Mouse (Mus musculus) colon, adult 2 months (tissue): Measurements from ENCODE around the gene Gstp1. TPM values are rescaled to one million over a fixed set of nuclear protein-coding genes. Genes with fewer than 3 reads are reported as not detected.

Source experiments
- polyA plus RNA-seq: library from polyadenylated mRNA; depleted of rRNA; stranded (reverse); fragments of >200 nt; gene quantifications from 2 replicates; pipeline ENCODE4 v1.2.3, GENCODE M21; 2012; rRNA removed

The Gstp1 gene
- 871 and 970 TPM in 2 replicates for polyA plus RNA-seq

DNA sequence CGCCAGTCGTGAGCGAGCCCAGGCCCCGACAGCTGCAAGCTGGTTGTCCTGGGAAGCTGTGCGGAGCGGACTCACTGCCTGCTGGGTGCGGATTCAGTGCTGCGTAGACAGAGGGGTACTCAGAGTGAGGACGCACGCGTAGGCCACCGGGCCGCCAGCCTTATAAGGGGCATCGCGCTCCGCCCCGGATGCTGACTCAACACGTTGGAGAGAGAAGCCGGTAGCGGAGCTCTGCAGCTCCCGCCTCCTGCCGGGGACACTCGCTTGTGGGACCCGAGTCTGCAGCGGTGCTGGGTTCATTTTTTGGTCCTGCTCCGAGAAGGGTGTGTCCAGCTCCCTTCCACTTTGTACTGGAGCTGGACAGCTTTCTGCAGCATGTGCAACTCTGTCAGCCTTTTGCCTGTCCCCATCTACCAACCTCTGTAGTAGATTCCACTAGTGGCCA is at the start of gene Gstp1:
Gene Gstp1, minus strand, starts transcription at position 198 of the 445 bp plus-strand sequence.

GRCm38 (mm10) chr19:4081394-4081793 is 43.6 kb upstream of the Gstp1 start, which contains the start of gene Cabp2:
Cabp2 (plus strand) TSS chr19:4081578.

GRCm38 (mm10) chr19:4059069-4059740 is 21.4 kb upstream of the Gstp1 start, which contains the start of gene Gstp3:
Gstp3 (minus strand) TSS chr19:4059569.

GRCm38 (mm10) chr19:4045966-4046865 is 8.4 kb upstream of the Gstp1 start, which contains the start of gene Gstp2:
Gstp2 (minus strand) TSS chr19:4046023.

GRCm38 (mm10) chr19:4012432-4013022 is 25.3 kb downstream of the Gstp1 start, which contains the start of gene Ndufv1:
Ndufv1 (minus strand) TSS chr19:4012806.

DNA sequence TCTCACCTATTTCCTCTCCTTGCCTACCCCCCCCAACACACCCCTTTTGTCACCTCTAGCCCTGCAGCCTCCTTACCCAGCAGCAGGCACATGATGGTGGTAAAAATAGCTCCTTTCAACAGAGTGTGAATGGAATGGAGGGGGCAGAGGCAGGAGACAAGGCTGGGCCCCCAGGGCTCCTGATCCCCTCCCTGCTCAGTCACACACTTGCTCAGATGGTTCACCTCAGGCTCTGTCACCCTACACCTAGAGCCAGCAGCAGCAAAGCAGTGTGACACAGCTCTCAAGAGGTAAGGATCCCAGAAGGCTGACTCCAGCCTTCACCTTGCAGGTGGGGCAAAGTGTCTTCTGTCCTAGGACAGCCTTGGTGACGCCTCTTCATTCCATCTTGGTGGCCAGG is 34.7 kb downstream of the Gstp1 start, which contains the start of gene Doc2g:
Gene Doc2g, plus strand, starts transcription at position 202 of the 400 bp plus-strand sequence.

GRCm38 (mm10) chr19:4000119-4000900 is 37.5 kb downstream of the Gstp1 start, which contains the start of the genes Nudt8 and Gm49405:
Nudt8 (plus strand) TSS chr19:4000580.
Gm49405 (plus strand) TSS chr19:4000626.

DNA sequence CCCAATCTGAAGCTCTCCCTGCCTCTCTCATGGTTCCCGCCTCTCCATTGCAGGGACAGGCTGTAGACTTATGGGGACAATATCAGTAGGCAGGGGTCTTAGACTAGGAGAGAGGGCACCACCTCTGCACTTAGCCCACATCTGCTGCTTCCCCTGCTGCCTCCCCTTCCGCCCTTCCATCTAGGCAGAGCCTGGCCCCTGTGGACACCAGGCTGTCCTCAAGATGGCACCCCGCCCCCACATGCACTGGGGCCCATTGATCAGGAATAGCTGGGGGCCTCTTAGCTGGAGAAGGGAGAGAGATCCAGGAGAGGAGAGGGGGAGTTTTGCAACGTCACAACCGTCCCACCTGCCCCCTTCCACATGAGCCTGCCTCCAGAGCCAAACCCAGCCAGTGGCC is 45.4 kb downstream of the Gstp1 start, which contains the start of gene Tbx10:
Gene Tbx10, plus strand, starts transcription at position 337 of the 400 bp plus-strand sequence.

GRCm38 (mm10) chr19:3986334-3986733 is 51.5 kb downstream of the Gstp1 start, which contains the start of gene Acy3:
Acy3 (plus strand) TSS chr19:3986570.

Other genes with a start within 250 kb of the Gstp1 start
- gene Chka, start 186.2 kb downstream of the Gstp1 start, polyA plus RNA-seq: 35.3 and 37.1 TPM in 2 replicates
- 146 and 188 TPM in 2 replicates for gene Tcirg1, start 130.9 kb downstream of the Gstp1 start, polyA plus RNA-seq
- gene Ndufs8, start 125.2 kb downstream of the Gstp1 start, polyA plus RNA-seq: 279 and 336 TPM in 2 replicates
- gene Aldh3b1, start 108.2 kb downstream of the Gstp1 start, polyA plus RNA-seq: 14.9 and 17.0 TPM in 2 replicates
- gene Unc93b1, start 102.8 kb downstream of the Gstp1 start, polyA plus RNA-seq: 160 and 202 TPM in 2 replicates
- gene Aldh3b3, start 79.3 kb downstream of the Gstp1 start, polyA plus RNA-seq: 0.15 and 0.35 TPM in 2 replicates
- 14.5 and 14.7 TPM in 2 replicates for gene Aldh3b2, start 65.7 kb downstream of the Gstp1 start, polyA plus RNA-seq
- 55.2 and 55.9 TPM in 2 replicates for gene Acy3, start 51.4 kb downstream of the Gstp1 start, polyA plus RNA-seq
- gene Tbx10, start 45.2 kb downstream of the Gstp1 start, polyA plus RNA-seq: not detected in 2 replicates
- 18.7 and 25.7 TPM in 2 replicates for gene Nudt8, start 37.4 kb downstream of the Gstp1 start, polyA plus RNA-seq
- gene Gm49405, start 37.4 kb downstream of the Gstp1 start, polyA plus RNA-seq: 2.1 and 2.5 TPM in 2 replicates
- gene Doc2g, start 34.7 kb downstream of the Gstp1 start, polyA plus RNA-seq: 10.8 and 11.5 TPM in 2 replicates
- gene Ndufv1, start 25.2 kb downstream of the Gstp1 start, polyA plus RNA-seq: 185 and 192 TPM in 2 replicates
- 192 and 247 TPM in 2 replicates for gene Gstp2, start 8.0 kb upstream of the Gstp1 start, polyA plus RNA-seq
- gene Gstp3, start 21.6 kb upstream of the Gstp1 start, polyA plus RNA-seq: 8.4 and 8.5 TPM in 2 replicates
- 2.5 TPM in 1 of 2 replicates, not detected in the other for gene Cabp2, start 43.6 kb upstream of the Gstp1 start, polyA plus RNA-seq
- 321 and 393 TPM in 2 replicates for gene Cdk2ap2, start 59.2 kb upstream of the Gstp1 start, polyA plus RNA-seq
- 133 and 136 TPM in 2 replicates for gene Pitpnm1, start 62.0 kb upstream of the Gstp1 start, polyA plus RNA-seq
- gene Aip, start 87.9 kb upstream of the Gstp1 start, polyA plus RNA-seq: 65.0 and 68.8 TPM in 2 replicates
- 0.02 and 0.05 TPM in 2 replicates for gene Gpr152, start 101.8 kb upstream of the Gstp1 start, polyA plus RNA-seq
- 0.15 and 0.28 TPM in 2 replicates for gene Cabp4, start 106.0 kb upstream of the Gstp1 start, polyA plus RNA-seq
- gene Coro1b, start 110.6 kb upstream of the Gstp1 start, polyA plus RNA-seq: 657 and 730 TPM in 2 replicates
- gene Ptprcap, start 115.6 kb upstream of the Gstp1 start, polyA plus RNA-seq: 74.8 and 129 TPM in 2 replicates
- 38.0 and 53.9 TPM in 2 replicates for gene Rps6kb2, start 125.4 kb upstream of the Gstp1 start, polyA plus RNA-seq
- 5.3 and 9.0 TPM in 2 replicates for gene Carns1, start 137.5 kb upstream of the Gstp1 start, polyA plus RNA-seq
- 9.9 and 10.0 TPM in 2 replicates for gene Tbc1d10c, start 153.3 kb upstream of the Gstp1 start, polyA plus RNA-seq
- 488 and 523 TPM in 2 replicates for gene Ppp1ca, start 154.1 kb upstream of the Gstp1 start, polyA plus RNA-seq
- 15.7 and 22.4 TPM in 2 replicates for gene Rad9a, start 163.7 kb upstream of the Gstp1 start, polyA plus RNA-seq
- 8.3 and 14.8 TPM in 2 replicates for gene Clcf1, start 176.3 kb upstream of the Gstp1 start, polyA plus RNA-seq
- not detected in 2 replicates for gene AC109138.7, start 176.4 kb upstream of the Gstp1 start, polyA plus RNA-seq
- gene Pold4, start 193.9 kb upstream of the Gstp1 start, polyA plus RNA-seq: 86.7 and 104 TPM in 2 replicates
- 188 and 216 TPM in 2 replicates for gene Ssh3, start 231.2 kb upstream of the Gstp1 start, polyA plus RNA-seq
- 4.3 and 7.3 TPM in 2 replicates for gene Ankrd13d, start 245.2 kb upstream of the Gstp1 start, polyA plus RNA-seq